Mouse (Mus musculus): ENCODE measurements around the gene Slc43a3.
"Not testable (repeated sequence)": the region's sequence is repeated elsewhere in the genome, so short reads cannot be mapped to it uniquely, and the experiment has no call there.

The Slc43a3 gene

GRCm38 (mm10) chr2:84936474-84937429, at the start of gene Slc43a3:
Gene Slc43a3, plus strand, starts transcription at chr2:84936579.
- peak; percentile 79 to 80 for DNase-seq (ENCODE audit: low spot score in 2 of 2)

DNA sequence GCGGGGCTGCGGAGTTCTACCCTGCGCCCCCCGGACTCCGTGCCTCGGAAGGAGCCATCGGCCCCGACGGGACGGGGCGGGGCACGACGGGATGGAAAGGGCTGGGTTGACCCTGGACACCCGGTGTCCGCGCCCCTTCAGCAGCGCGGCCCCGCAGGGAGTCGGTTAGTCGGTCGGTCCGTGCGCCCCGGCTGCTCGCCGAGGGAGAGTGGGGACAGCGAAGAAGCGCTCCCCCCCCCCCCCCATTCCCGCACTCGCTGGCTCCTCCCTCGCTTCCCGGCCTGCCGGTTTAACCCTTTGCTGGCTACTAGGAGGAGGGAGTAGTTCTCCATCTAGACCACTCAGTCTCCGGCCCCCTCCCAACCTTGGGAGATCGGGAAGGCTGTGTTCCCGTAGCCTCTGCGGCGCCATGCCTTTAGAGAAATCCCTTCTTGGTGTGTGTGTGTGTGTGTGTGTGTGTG, 49.5 kb upstream of the Slc43a3 start:
- no peak for DNase-seq (ENCODE audit: low spot score in 2 of 2)

GRCm38 (mm10) chr2:84887411-84888271, 48.7 kb upstream of the Slc43a3 start:
- no peak for DNase-seq (ENCODE audit: low spot score in 2 of 2)

- peak in 1 of 2 experiments; percentile 43 for DNase-seq (ENCODE audit: low spot score in 2 of 2)
Observed at GRCm38 (mm10) chr2:84888657-84889315, 47.6 kb upstream of the Slc43a3 start.

DNA sequence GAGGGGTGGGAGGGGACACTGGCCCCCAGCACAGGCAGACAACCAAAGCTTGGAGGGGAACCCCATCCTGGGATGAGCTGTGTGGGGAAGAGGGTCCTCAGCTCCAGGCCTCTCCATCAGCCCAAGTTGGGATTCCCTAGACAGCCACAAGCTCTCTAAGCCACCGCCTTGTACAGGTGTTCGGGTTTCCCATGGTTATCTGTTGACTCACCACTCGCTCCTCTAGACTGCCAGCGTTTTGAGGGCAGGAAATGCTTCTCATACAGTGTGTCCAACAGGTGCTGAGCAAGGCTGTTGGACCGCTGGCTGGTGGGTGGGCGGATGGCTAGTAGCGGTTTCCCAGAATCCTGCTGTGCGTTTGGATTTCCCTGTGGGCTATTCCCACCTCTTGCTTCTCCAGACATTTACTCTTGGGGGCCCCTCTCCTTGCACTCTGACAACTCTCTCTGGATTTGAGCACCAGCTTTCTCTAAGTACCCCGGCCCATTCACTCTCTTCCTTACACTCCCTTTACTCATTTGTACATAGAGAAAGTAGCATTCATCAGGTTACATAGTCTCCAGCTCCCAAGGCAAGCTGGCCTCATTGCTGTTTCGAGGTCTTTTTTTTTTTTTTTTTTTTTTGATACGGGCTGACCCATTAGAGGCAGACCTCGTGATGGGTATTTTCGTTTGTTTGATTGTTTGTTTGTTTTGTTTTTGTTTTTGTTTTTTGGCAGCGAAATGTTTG, 46.9 kb upstream of the Slc43a3 start:
- no peak for DNase-seq (ENCODE audit: low spot score in 2 of 2)

DNA sequence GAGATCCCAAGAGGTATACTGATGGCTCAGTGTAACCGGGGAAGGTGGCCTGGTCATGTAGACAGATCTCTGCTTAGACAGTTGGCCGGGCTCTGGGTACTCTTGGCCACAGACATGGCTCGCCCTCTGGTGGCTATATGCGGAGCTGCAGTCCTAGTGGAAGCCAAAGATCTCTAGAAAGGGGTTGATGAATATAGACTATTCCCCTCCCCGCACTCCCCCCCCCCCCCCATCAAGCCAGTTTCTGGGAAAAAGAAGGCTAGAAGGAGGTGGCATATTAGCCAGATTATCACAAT, 46.4 kb upstream of the Slc43a3 start:
- DNase-seq (ENCODE audit: low spot score in 2 of 2): peak; percentile 52 to 84

GRCm38 (mm10) chr2:84893359-84893758, 43.0 kb upstream of the Slc43a3 start:
- DNase-seq (ENCODE audit: low spot score in 2 of 2): no peak

GRCm38 (mm10) chr2:84895495-84896198, 40.7 kb upstream of the Slc43a3 start:
- no peak for DNase-seq (ENCODE audit: low spot score in 2 of 2)

DNA sequence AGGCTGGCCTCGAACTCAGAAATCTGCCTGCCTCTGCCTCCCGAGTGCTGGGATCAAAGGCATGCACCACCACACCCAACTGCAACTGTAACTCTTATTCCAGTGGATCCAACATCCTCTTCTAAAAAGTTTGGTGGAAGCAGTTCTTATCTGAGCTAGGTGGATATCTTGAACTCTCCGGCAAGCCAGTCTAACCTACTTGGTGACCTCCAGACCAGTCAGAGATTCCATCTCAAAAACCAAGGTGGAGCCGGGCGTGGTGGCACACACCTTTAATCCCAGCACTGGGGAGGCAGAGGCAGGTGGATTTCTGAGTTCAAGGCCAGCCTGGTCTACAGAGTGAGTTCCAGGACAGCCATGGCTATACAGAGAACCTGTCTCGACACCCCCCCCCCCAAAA, 39.7 kb upstream of the Slc43a3 start:
- not testable (repeated sequence) for DNase-seq (ENCODE audit: low spot score in 2 of 2)

- no peak for DNase-seq (ENCODE audit: low spot score in 2 of 2)
Observed at GRCm38 (mm10) chr2:84912722-84913121, 23.7 kb upstream of the Slc43a3 start.

DNA sequence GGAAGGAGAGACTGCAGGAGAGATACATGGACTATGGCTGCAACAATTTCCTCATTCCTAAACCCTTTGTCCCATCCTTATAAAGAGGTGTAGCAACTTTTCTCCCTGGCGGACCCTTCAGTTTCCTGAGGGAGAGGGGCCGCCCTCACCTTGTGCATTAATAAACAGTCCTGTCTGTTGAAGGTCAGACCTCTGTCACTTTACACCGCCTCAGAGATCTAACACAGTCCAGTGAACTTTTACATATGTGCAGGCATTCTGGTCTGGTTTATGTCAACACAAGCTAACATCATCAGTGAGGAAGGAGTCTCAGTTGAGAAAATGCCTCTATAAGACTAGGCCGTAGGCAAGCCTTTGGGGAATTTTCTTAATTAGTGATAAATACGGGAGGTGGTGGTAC, 22.5 kb upstream of the Slc43a3 start:
- DNase-seq (ENCODE audit: low spot score in 2 of 2): no peak

- DNase-seq (ENCODE audit: low spot score in 2 of 2): no peak
Observed at GRCm38 (mm10) chr2:84915330-84915729, 21.0 kb upstream of the Slc43a3 start.

- DNase-seq (ENCODE audit: low spot score in 2 of 2): peak in 1 of 2 experiments; percentile 22
Observed at GRCm38 (mm10) chr2:84916548-84917320, 19.6 kb upstream of the Slc43a3 start.

DNA sequence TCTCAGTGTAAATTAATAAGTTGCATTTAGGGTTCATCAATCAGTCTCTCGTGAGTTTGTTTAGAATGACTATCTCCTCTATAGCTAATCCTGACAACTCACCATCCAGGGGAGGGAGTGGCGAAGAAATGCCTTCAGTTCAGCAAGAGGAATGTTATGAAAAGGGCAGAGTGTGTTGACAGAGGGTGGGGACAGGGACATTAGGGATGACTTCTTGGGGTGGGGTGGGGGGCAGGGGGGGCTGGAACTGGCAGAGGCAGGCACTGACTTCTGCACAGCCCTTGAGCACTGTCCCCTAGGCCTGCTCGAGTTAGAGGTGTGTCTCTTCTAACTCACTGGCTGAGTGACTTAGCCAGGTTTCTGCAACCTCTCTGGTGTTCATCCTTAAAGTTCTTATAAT, 18.2 kb upstream of the Slc43a3 start:
- DNase-seq (ENCODE audit: low spot score in 2 of 2): no peak

GRCm38 (mm10) chr2:84919601-84920108, 16.7 kb upstream of the Slc43a3 start:
- DNase-seq (ENCODE audit: low spot score in 2 of 2): no peak

DNA sequence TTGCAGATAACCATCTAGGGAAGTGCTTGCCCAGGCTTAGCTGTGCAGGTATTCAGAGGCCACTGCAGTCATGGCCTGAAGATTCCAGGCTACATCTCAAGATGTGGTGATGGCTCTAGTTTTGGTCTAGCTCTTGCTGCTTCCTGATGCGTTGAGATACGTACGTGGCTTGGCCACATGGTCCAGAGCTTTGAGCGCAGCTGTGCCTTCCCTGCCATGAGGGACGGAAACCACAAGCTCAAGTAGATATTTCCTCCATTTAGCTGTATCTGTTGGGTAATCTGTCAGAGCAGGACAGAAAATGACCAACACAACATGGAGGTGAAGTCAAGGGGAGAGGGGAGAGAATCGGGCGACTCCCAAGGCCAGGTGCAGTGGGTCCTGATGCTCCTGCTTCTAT, 6.2 kb upstream of the Slc43a3 start:
- DNase-seq (ENCODE audit: low spot score in 2 of 2): no peak

DNA sequence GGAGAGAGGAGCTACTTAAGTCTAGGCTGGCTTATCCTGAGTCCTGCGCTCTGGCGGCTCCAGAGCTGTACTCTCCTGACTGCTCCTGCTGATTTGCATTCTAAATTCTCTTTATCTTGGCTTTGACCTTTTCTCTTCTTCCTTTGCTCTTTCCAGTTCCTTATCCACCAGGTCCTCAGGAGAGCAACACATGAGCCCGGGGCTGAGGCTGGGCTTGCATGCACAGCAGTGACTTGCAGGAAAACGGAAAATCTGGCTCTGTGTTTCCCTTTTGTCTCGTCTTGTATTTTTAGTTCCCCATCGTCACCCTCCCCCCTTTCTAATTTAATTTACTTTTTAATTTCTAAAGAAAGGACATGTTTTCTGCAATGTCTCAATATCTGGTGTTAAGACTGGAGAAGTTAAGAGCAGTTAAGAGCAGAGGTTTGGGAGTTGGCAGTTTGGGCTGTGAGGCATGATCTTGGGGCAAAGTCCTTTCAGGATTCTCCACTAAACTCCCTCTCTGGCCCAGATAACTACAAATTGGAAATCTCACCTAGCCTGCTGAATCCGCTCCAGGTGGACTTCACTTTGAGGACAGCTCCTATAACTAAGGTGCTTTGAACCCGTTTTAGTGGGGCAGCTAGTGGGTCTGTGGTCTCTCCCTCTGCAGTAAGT, 2.3 kb upstream of the Slc43a3 start:
- no peak for DNase-seq (ENCODE audit: low spot score in 2 of 2)

GRCm38 (mm10) chr2:84934649-84935007, 1.8 kb upstream of the Slc43a3 start:
- no peak for DNase-seq (ENCODE audit: low spot score in 2 of 2)

DNA sequence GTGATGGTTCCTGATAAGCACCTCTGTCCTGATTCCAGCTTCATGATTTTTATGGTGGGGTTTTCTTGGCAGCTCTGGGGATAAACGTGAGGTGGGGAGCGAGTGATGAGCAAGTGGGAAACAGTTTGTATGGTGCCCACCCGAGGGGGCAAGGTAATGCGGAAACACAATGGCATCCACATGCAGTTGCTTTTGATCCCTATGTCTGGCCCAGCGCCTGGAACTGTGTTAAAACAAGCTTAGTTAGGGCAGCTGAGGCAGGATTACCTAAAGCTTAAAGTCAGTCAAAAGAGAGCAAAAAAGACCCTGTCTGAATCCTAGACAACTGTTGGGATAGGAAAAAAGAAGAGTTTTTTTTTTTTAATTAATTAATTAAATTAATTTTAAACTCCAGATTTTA, 1.3 kb upstream of the Slc43a3 start:
- DNase-seq (ENCODE audit: low spot score in 2 of 2): no peak

Measured in urinary bladder, postnatal 4 days (tissue).